Mouse (Mus musculus): ENCODE measurements at regions not wholly inside any gene's neighbourhood (a gene's known extent, or its start where the extent isn't known, plus 50 kb on each side); places are given as distances from the start of the nearest gene placed in this dataset.

- no peak for DNase-seq
Measured at GRCm38 (mm10) chr16:88412287-88412686, 94.5 kb downstream of the Cldn17 start.

- no peak for DNase-seq
Measured at GRCm38 (mm10) chr16:88408144-88408543, 98.6 kb downstream of the Cldn17 start.

GRCm38 (mm10) chr16:88404331-88404730, 102.4 kb downstream of the Cldn17 start:
- DNase-seq, result no peak

- no peak for DNase-seq
Measured at GRCm38 (mm10) chr16:88399881-88400280, 106.9 kb downstream of the Cldn17 start.

- DNase-seq, result no peak
Measured at GRCm38 (mm10) chr16:88392764-88393163, 102.7 kb upstream of the Grik1 start.

GRCm38 (mm10) chr16:88381605-88382279, 91.7 kb upstream of the Grik1 start:
- no peak for DNase-seq

- DNase-seq, result no peak
Measured at GRCm38 (mm10) chr16:88375622-88376021, 85.6 kb upstream of the Grik1 start.

GRCm38 (mm10) chr16:88374612-88375011, 84.5 kb upstream of the Grik1 start:
- DNase-seq, result no peak

- DNase-seq, result peak in 1 of 2 experiments; percentile 10
Measured at GRCm38 (mm10) chr16:88372034-88372433, 82.0 kb upstream of the Grik1 start.

GRCm38 (mm10) chr16:88368146-88368545, 78.1 kb upstream of the Grik1 start:
- no peak for DNase-seq

DNA sequence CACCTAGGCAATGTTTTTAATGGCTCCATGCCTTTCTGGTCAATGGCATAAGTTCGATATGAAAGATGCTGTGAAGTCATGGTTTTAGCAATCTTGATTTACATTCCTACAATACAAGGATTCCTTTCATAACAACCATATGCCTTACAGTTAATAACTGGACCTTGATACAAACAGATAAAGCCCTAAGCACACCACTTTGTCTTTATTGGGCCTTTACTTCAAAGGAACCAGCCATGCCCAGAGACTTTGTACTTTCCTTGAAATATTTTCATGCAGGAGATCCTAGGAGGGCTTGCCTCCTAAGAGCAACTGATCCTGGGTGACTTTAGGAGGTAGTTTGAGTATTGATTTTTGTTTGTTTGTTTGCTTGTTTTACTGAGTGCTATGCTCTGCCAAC, 77.1 kb upstream of the Grik1 start:
- DNase-seq, result no peak

DNA sequence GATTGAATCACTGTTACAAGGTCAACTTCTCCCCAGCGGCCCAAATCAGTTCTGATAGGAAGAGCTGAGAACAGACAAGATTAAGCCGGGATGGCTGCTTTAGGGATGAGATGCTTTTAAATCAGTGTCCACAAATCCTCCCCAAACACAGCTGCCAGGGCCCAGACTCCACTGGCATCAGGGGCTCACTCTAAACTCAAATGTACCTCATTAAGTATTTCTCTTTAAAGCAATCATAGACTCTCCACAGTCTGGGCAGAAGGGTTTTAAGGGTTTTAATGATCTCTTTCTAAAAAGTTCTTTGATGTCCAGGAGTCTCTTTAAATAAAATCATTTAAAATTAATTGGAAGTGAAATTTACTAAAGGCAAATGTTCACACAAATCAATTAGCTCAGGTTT, 70.0 kb upstream of the Grik1 start:
- no peak for DNase-seq

Data from thymus, postnatal 36 days (tissue).